ENCODE assay signal across 12 mouse cellular contexts in the genomic region with DNA sequence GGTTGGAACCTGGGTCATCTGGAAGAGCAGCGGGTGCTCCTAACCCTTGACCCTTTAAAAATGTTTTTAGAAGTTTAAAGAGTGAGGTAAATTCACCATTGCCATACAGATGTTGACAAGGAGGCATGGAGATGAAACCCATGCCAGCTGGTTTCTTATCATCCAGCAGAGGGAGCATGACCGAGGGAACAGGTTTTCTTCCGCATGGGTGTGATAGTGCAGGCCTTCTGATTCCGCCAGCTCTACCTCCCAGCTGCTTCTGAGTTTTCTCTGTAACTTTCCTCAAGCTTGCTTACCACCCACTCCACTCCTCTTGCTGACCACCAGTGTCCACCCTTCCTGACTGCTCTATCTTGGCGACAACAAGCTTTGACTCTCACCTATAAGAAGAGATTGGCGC. TPM values are rescaled to one million over a fixed set of nuclear protein-coding genes. Genes with fewer than 3 reads are reported as not detected.
DNase-seq lines count a peak whose midpoint lies in the region; ATAC-seq and TF ChIP-seq lines count a peak whose summit lies in the region.
"Had no signal": no experiment of that assay in that cellular context is flagged by ENCODE, and none has a peak within 500 bp of the region (broad histone marks: within the 10 kb centered on the region; RNA-seq: fewer than 3 reads in every experiment).

No protein-coding gene starts in this region.

- no peak overlapping the region for H3K9ac ChIP-seq in CH12.LX (ENCODE audit: insufficient read depth, low read depth)
- no peak overlapping the region for H3K9ac ChIP-seq in lung, postnatal 0 days (replicated peaks; ENCODE audit: low read depth)
- H3K9ac ChIP-seq: heart, embryonic 15.5 days; liver, embryonic 15.5 days had no signal

- no peaks in the 10 kb centered on the region for H3K9me3 ChIP-seq in CH12.LX (replicated peaks; ENCODE audit: low read length)
- no peaks in the 10 kb centered on the region for H3K9me3 ChIP-seq in lung, postnatal 0 days (ENCODE audit: low read length)
- H3K9me3 ChIP-seq: heart, embryonic 15.5 days; liver, embryonic 15.5 days had no signal

- H3K27ac ChIP-seq in CH12.LX (ENCODE audit: insufficient read depth, low read depth) = no peak overlapping the region
- H3K27ac ChIP-seq in lung, postnatal 0 days (ENCODE audit: low read length) = no peak overlapping the region
- H3K27ac ChIP-seq: heart, embryonic 15.5 days; liver, embryonic 15.5 days had no signal

- peak in 1 of 2 experiments; percentile 61; a peak in 3 of 4 replicates for TF ChIP-seq CTCF in CH12.LX (conservative IDR thresholded peaks at IDR 0.05 in 1 of 2, IDR thresholded peaks at IDR 0.05 in 1 of 2; ENCODE audit: low read depth in 2 of 2, low read length in 2 of 2)
- TF ChIP-seq CTCF in lung, postnatal 0 days (IDR thresholded peaks at IDR 0.05) = peak; percentile 72

- H3K4me3 ChIP-seq in CH12.LX (replicated peaks in 1 of 3; ENCODE audit: low read depth in 2 of 3, low read length in 2 of 3, poor library complexity in 1 of 3) = no peak overlapping the region
- no peak overlapping the region for H3K4me3 ChIP-seq in lung, postnatal 0 days (ENCODE audit: low read depth, low read length)
- H3K4me3 ChIP-seq: heart, embryonic 15.5 days; liver, embryonic 15.5 days had no signal

- TF ChIP-seq EP300 in CH12.LX (IDR thresholded peaks at IDR 0.05; ENCODE audit: low read length) = no peak
- TF ChIP-seq EP300 in lung, postnatal 0 days (IDR thresholded peaks at IDR 0.05) = no peak

- H3K36me3 ChIP-seq in CH12.LX (replicated peaks in 1 of 2; ENCODE audit: control insufficient read depth in 1 of 2, insufficient read depth in 1 of 2, low read length in 1 of 2) = no peaks in the 10 kb centered on the region
- H3K36me3 ChIP-seq in lung, postnatal 0 days (ENCODE audit: insufficient read depth, low read length) = no peaks in the 10 kb centered on the region
- H3K36me3 ChIP-seq: heart, embryonic 15.5 days; liver, embryonic 15.5 days had no signal

- H3K27me3 ChIP-seq in CH12.LX (replicated peaks) = no peaks in the 10 kb centered on the region
- no peaks in the 10 kb centered on the region for H3K27me3 ChIP-seq in lung, postnatal 0 days (replicated peaks; ENCODE audit: insufficient read depth, low read length)
- H3K27me3 ChIP-seq: liver, embryonic 15.5 days had no signal

- WGBS in lung, postnatal 0 days = 31% methylated on average over 6 of the region's 6 CpGs

- TF ChIP-seq POLR2A in CH12.LX (IDR thresholded peaks at IDR 0.05; ENCODE audit: low read depth, low read length) = no peak

- dilution Hi-C loops in CH12.LX (cut with MboI; ENCODE audit: extremely low pct_ligation_motif_present, extremely low pct_unique_long_range_greater_than_20kb, low sequenced_read_pairs) = no loop called here

- TF ChIP-seq RAD21 in CH12.LX (IDR thresholded peaks at IDR 0.05; ENCODE audit: low read depth, low read length) = peak; percentile 19

- no peaks in the 10 kb centered on the region for H3K79me2 ChIP-seq in CH12.LX (replicated peaks; ENCODE audit: control insufficient read depth, extremely low read depth, insufficient read depth, poor library complexity, severe bottlenecking)

- peak; percentile 40 for DNase-seq in kidney, adult 9 months
- no peak for DNase-seq in kidney, postnatal 14 days
- DNase-seq in CH12.LX (ENCODE audit: extremely low read depth) (peak; percentile 22), ZHBTc4 (ENCODE audit: low read depth, low spot score) (peak; percentile 62)
- DNase-seq in lung, postnatal 0 days (ENCODE audit: low spot score) = peak; percentile 45
- no peak for DNase-seq in right cerebral cortex, postnatal 36 days (ENCODE audit: low spot score in 2 of 2)
- no peak for DNase-seq in left cerebral cortex, adult 9 months (ENCODE audit: low spot score in 2 of 2)
- DNase-seq: cerebellum, adult 18-20 months; right cerebral cortex, postnatal 4 days; thymus, postnatal 36 days had no signal

- H3K4me2 ChIP-seq in CH12.LX (ENCODE audit: insufficient read depth, low read depth, poor library complexity, severe bottlenecking) = no peak overlapping the region
- no peak overlapping the region for H3K4me2 ChIP-seq in lung, postnatal 0 days (replicated peaks; ENCODE audit: low read depth, low read length)
- H3K4me2 ChIP-seq: heart, embryonic 15.5 days; liver, embryonic 15.5 days had no signal

- in situ Hi-C loops in CH12.LX (cut with MboI; ENCODE audit: low pct_ligation_motif_present, low pct_unique_long_range_greater_than_20kb, low sequenced_read_pairs) = no loop called here

- no peak for ATAC-seq in lung, postnatal 0 days

- no peaks in the 10 kb centered on the region for H3K4me1 ChIP-seq in CH12.LX (ENCODE audit: control insufficient read depth in 1 of 2, insufficient read depth in 2 of 2)
- H3K4me1 ChIP-seq in lung, postnatal 0 days (ENCODE audit: insufficient read depth, low read depth, low read length) = no peaks in the 10 kb centered on the region
- H3K4me1 ChIP-seq: heart, embryonic 15.5 days; liver, embryonic 15.5 days had no signal

TF ChIP-seq in CH12.LX, 34 proteins besides CTCF, POLR2A, EP300 and RAD21:
- TF ChIP-seq NELFE (IDR thresholded peaks at IDR 0.05; ENCODE audit: low read depth, low read length) = no peak
- TF ChIP-seq MXI1 (IDR thresholded peaks at IDR 0.05; ENCODE audit: low read depth, low read length) = no peak
- no peak for TF ChIP-seq MAZ (IDR thresholded peaks at IDR 0.05; ENCODE audit: low read depth, low read length)
- peak; percentile 59 for TF ChIP-seq SMC3 (IDR thresholded peaks at IDR 0.05; ENCODE audit: low read depth, low read length)

RNA-seq across cellular contexts. Expression of a gene that starts 15.2 kb away (rescaled TPM):
- total RNA-seq in CH12.LX (2012; rRNA removed) (0.17 and 0.21 TPM in 2 replicates), CH12.LX (2014; rRNA removed) (not detected in 2 replicates)
- 0.29 and 0.60 TPM in 2 replicates for polyA plus RNA-seq in CH12.LX (2012; ENCODE audit: insufficient read length, low read depth)
- not detected in 2 replicates for polyA plus RNA-seq in lung, postnatal 0 days (2015; fragmentation: Nextera tagmentation; extraction: Ambion mirVana)
- polyA plus RNA-seq: heart, embryonic 15.5 days had no signal

Comparison
In these comparisons a context has a peak if more than half of its experiments do, and no peak if none do; other contexts are left out.
1. DNase-seq: peak in kidney, adult 9 months (single experiment), CH12.LX (single experiment), ZHBTc4 (single experiment) and lung, postnatal 0 days (single experiment); none in kidney, postnatal 14 days (single experiment), right cerebral cortex, postnatal 36 days (0 of 2) and left cerebral cortex, adult 9 months (0 of 2).